ENCODE assay signal across 23 mouse cellular contexts in genomic region chr11:82290841-82291240, GRCm38 (mm10). TPM values are rescaled to one million over a fixed set of nuclear protein-coding genes. Genes with fewer than 3 reads are reported as not detected.
"Had no signal": no experiment of that assay in that cellular context is flagged by ENCODE, and none has a peak within 500 bp of the region (broad histone marks: within the 10 kb centered on the region; RNA-seq: fewer than 3 reads in every experiment).

No protein-coding gene starts in this region.

- ATAC-seq: liver, postnatal 0 days had no signal

- H3K4me2 ChIP-seq: limb, embryonic 12.5 days; liver, embryonic 13.5 days; lung, embryonic 15.5 days; midbrain, embryonic 12.5 days; neural tube, embryonic 12.5 days; stomach, embryonic 15.5 days had no signal

- H3K27ac ChIP-seq: limb, embryonic 12.5 days; liver, embryonic 13.5 days; lung, embryonic 15.5 days; macrophage; midbrain, embryonic 12.5 days; neural tube, embryonic 12.5 days; stomach, embryonic 15.5 days had no signal

- H3K36me3 ChIP-seq: limb, embryonic 12.5 days; liver, embryonic 13.5 days; lung, embryonic 15.5 days; midbrain, embryonic 12.5 days; neural tube, embryonic 12.5 days; stomach, embryonic 15.5 days had no signal

- H3K4me1 ChIP-seq: limb, embryonic 12.5 days; liver, embryonic 13.5 days; lung, embryonic 15.5 days; megakaryocyte, embryonic 14.5 days; midbrain, embryonic 12.5 days; neural tube, embryonic 12.5 days; stomach, embryonic 15.5 days had no signal

- H3K9ac ChIP-seq: limb, embryonic 12.5 days; liver, embryonic 13.5 days; liver, postnatal 0 days; lung, embryonic 15.5 days; midbrain, embryonic 12.5 days; neural tube, embryonic 12.5 days; stomach, embryonic 15.5 days had no signal

- H3K27me3 ChIP-seq: limb, embryonic 12.5 days; liver, embryonic 13.5 days; lung, embryonic 15.5 days; megakaryocyte, embryonic 14.5 days; midbrain, embryonic 12.5 days; neural tube, embryonic 12.5 days; stomach, embryonic 15.5 days had no signal

- H3K9me3 ChIP-seq: liver, embryonic 13.5 days; lung, embryonic 15.5 days; midbrain, embryonic 12.5 days; stomach, embryonic 15.5 days had no signal

- H3K4me3 ChIP-seq: limb, embryonic 12.5 days; liver, embryonic 13.5 days; lung, embryonic 15.5 days; megakaryocyte, embryonic 14.5 days; midbrain, embryonic 12.5 days; neural tube, embryonic 12.5 days; stomach, embryonic 15.5 days had no signal

- DNase-seq: kidney, adult 8-10 months; kidney, postnatal 25 days; liver; liver, embryonic 13.5 days; liver, postnatal 0 days; lung, postnatal 14 days; right cerebral cortex, postnatal 14 days; thymus, adult 2 months; thymus, postnatal 25 days had no signal

RNA-seq across cellular contexts. Expression of gene Ccl1, which starts 14.6 kb away (rescaled TPM):
- total RNA-seq: layer of hippocampus, postnatal 25 days; left cerebral cortex, adult 8-10 months; left cerebral cortex, postnatal 25 days; monocyte, adult 5-6 weeks; neutrophil, adult 5-6 weeks had no signal
- polyA plus RNA-seq: kidney, embryonic 16.5 days; limb, embryonic 12.5 days; liver, embryonic 13.5 days; liver, postnatal 0 days; lung, embryonic 15.5 days; macrophage; midbrain, embryonic 12.5 days; neural tube, embryonic 12.5 days; spleen, adult 2 months; stomach, embryonic 15.5 days had no signal
